Mouse (Mus musculus): ENCODE results near the gene Fut2.

Fut2 gene

GRCm38 (mm10) chr7:45598960-45599879 lies 67.0 kb downstream of the Fut2 start:
- no peak for DNase-seq
